Mouse (Mus musculus): ENCODE results near the gene Cct7.
"Not testable (repeated sequence)": the region's sequence is repeated elsewhere in the genome, so short reads cannot be mapped to it uniquely, and the experiment has no call there.

Gene Cct7

GRCm38 (mm10) chr6:85450697-85451663, at the start of gene Cct7:
Gene Cct7, plus strand, starts transcription at chr6:85451514.
- DNase-seq: peak; percentile 97 to 98

DNA sequence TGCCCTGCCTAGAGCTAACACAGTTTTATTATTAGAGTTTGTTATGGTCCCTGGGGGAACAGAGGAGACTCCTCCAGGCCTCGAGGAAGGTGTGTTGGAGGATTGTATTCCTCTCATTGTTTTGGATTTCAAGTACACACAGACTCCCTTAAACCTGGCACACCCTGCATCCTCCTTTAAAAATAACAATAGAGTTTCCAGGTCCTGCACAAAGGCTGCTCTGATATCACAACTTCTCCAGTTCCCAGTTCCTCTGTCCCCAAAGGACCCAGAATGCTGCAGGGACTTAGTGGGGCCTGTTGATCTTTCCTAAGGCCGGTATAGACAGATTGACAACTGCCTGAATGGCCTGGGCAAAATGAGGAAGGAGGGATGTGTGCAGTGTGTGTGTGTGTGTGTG, 48.7 kb upstream of the Cct7 start:
- DNase-seq: no peak

GRCm38 (mm10) chr6:85403039-85403438, 48.3 kb upstream of the Cct7 start:
- DNase-seq: no peak

- DNase-seq: peak in 1 of 2 experiments; percentile 10
Observed at GRCm38 (mm10) chr6:85409003-85409402, 42.3 kb upstream of the Cct7 start.

GRCm38 (mm10) chr6:85410771-85411273, 40.5 kb upstream of the Cct7 start:
- DNase-seq: peak; percentile 25 to 44

- DNase-seq: no peak
Observed at GRCm38 (mm10) chr6:85415829-85416228, 35.5 kb upstream of the Cct7 start.

DNA sequence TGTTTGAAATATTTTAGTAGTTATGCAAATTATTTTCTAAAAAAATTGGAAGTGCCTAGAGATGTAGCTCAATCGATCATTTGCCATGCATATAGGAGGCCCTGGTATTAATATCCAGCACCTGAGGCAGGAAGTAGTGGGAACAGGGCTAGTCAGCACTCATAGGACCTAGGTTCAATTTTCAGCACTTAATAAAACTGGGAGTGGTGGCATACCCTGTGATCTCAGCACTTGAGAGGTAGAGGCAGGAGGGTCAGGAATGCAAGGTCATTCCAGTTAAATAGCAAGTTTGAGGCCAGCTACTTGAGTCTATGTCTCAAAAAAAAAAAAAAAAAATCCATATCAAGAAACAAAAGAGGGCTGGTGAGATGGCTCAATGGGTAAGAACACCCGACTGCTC, 32.2 kb upstream of the Cct7 start:
- DNase-seq: no peak

DNA sequence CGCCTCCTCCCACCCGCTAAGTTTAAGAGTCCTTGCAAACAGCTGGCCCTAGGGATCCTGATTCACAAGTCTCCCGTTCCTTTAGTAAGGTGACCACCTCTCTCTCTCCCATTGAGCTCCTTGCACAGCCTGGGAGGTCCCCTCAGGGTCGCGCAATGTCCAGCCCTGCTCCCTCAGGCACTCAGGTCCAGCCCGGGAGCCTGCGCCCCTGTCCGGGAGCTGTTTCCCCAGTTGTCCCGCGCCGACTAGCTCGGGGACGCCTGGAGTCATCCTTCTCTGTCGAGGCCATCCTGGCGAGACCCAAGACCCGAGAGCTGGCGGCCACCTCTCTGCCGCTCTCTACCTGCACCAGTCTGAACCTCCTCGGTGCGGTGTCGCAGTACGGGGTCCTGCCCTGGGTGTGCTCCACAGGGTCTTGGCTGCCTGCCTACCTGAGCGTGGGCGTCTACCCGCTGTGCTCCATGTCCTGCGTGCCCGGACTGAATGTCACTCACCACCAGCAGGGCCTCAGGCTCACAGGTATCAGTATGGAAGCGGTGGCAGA, 27.4 kb upstream of the Cct7 start, which contains the start of gene Noto:
Gene Noto, plus strand, starts transcription at position 51 of the 544 bp plus-strand sequence.
- no peak for DNase-seq

- DNase-seq: no peak
Observed at GRCm38 (mm10) chr6:85431274-85431841, 20.0 kb upstream of the Cct7 start.

GRCm38 (mm10) chr6:85431842-85432431, 19.4 kb upstream of the Cct7 start, which contains the start of gene Smyd5:
Gene Smyd5, plus strand, starts transcription at chr6:85431989.
- DNase-seq: peak; percentile 69 to 80

DNA sequence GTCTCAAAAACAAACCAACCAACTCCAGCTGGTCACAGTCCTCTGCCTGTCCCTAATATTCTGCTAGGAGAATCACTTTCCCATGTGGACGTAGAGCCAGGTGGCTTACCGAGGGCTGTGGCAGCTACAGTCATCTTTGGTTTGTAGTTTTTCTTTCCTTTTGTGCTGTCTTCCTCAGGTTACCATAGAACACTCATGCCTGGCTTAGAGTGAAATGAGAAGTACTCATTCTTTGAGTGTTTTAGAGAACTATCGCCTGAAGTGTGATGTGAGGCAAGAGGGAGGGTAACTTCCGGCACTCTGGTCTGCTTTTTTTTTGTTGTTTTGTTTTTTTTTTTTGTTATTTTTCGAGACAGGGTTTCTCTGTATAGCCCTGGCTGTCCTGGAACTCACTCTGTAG, 17.4 kb upstream of the Cct7 start:
- no peak for DNase-seq

DNA sequence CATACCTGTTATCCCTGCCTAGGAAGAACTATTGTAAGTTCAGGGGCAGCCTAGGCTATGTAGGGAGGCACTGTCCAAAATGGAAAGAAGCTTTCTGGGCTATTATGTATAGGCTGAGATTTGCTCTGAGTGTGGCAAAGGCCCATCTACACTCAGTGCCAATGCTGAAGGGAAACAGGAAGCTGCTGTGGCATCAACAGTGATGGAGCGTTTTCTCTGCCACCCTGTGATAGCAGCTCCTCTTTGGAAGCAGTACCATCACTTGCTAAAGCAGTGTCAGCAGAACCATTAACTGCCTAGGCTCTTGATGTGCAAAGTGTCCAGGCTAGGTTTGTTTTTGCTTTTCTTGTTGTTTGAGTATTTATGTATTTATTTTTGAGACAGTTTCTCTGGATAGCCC, 15.1 kb upstream of the Cct7 start:
- DNase-seq: no peak

- DNase-seq: no peak
Observed at GRCm38 (mm10) chr6:85436631-85437030, 14.7 kb upstream of the Cct7 start.

DNA sequence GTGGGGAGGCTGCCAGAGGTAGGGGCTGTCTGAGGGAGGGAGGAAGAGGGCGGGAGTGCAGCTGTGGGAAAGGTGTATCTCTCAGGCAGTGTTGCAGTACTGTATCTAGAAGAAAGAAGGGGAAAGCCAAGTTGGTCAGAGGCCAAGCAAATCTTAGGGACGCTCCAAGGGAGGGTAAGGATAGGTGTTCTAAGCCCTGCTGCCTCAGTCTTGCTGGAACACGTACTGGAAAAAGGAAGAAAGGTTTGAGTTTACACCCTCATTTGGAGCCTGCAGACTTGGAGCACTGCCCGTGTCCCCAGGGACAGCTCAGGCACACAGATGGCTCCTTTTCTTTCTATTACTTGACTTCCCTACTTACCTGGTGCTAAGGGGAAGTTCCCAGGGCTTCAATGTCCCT, 10.2 kb upstream of the Cct7 start:
- no peak for DNase-seq

DNA sequence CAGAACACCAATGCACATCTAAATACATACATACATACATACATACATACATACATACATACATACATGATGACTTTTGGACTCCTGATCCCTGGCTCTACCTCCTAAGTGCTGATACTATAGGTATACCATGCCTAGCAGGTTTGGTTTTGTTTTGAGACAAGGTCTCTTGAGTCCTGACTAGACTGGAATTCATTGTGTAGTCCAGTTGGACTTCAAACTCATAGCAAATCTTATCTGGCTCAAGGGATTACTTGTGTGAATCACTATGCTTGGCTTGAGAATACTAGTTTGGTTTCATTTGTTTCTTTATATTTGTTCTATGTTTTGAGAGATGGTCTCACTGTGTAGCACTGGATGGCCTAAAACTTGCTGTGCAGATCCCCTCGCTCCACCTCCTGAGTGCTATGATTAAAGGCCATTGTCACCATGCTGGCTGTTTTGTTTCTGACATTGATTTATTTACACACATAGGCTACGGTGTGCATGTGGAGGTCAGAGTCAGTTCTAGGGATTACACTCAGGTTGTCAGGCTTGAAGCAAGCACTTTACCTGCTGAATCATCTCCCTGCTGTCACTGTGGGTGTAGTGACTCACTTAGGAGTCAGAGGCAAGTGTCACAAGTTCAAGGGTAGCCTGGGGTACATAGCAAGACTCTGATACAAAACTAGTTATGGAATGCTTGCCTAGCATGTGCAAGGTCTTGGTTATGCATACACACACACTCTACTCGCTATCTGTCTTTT, 7.7 kb upstream of the Cct7 start:
- no peak for DNase-seq

GRCm38 (mm10) chr6:85444266-85444965, 6.9 kb upstream of the Cct7 start:
- DNase-seq: no peak

GRCm38 (mm10) chr6:85445286-85445685, 6.0 kb upstream of the Cct7 start:
- DNase-seq: no peak

GRCm38 (mm10) chr6:85447351-85447750, 4.0 kb upstream of the Cct7 start:
- DNase-seq: no peak

DNA sequence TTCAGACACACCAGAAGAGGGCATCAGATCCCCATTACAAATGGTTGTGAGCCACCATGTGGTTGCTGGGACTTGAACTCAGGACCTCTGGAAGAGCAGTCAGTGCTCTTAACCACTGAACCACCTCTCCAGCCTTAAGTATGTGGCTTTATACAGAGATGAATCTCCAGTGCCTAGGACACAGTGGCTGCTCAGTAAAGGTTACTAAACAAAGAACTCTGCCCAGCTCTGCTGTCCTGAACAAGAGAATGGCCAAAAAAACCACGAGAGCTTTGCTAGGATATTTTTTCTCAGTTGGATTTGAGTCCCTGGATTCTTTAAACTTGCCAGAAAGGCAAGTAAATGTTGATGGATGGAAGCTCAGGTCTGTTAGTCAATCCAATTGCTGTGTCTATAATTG, 1.2 kb upstream of the Cct7 start:
- DNase-seq: not testable (repeated sequence)

DNA sequence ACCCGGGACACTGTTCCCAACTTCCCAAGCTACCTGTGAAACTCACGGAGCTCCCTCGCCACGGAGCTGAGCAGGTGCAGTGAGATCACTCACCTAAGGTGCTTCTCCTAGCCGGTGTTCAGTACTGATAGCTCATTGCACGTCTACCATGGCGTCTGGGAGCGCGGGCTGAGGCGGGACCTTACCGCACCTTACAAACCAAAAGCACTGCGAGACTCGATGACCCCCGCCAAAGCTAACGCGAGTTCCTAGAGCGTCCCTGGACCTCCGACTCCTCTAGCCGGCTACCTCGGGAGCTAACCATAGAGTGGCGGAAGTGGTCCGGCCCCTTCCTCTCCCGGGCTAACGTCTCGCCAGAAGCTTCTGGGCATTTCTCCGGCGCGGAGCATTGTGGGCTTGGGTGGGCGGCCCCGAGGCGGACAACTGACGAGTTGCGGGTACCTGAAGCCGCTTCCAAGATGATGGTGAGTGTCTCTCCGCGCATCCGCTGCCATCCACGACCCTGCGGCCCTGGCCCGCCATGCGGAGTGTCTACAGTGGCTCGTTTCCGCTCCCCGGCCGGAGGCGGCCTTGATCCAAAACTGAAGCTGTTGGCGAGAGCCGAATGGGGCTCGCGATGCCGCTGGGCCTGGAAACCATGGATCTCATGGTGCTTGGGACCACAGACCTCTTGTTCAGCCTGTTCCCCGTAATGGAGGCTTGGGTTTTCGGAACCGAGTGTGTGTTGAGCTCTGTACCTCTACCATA, 523 bp downstream of the Cct7 start, which contains the start of gene Pradc1:
Gene Pradc1, minus strand, starts transcription at position 307 of the 747 bp plus-strand sequence.
- DNase-seq: peak; percentile 97 to 98

GRCm38 (mm10) chr6:85452411-85452665, 1.0 kb downstream of the Cct7 start:
- no peak for DNase-seq

All from cerebellum, postnatal 36 days (tissue).